Mouse (Mus musculus) ovary, postnatal 36 days (tissue): ENCODE data around the gene Rsph6a.
A peak's percentile ranks its signal among the peaks of the same experiment; 100 is the strongest.

ENCODE experiments used
- DNase-seq: peaks from one replicate; pipeline ENCODE4 v3.0.0; 2022; ENCODE audit warnings: low spot score, mixed read lengths

Rsph6a gene

DNA sequence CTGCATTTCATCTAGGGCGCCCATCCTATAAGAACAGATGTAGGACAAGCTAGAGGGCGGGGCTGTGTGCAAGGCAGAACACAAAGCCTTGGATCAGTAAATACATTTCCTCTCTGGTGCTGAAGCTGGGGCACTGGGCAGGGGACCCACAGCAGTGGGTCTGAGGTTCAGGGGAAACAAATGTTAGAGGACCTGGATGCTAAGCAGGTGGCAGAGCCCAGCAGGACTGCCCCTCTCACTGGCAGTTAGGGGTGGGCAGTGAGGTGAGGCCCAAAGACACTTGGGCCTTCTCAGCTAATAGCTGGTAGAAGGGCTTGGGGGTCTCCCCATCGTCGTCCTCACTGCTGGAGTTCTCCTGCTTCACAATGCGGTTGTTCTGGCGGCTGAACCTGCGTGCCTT is 44.3 kb downstream of the Rsph6a start:
- DNase-seq, result no peak

DNA sequence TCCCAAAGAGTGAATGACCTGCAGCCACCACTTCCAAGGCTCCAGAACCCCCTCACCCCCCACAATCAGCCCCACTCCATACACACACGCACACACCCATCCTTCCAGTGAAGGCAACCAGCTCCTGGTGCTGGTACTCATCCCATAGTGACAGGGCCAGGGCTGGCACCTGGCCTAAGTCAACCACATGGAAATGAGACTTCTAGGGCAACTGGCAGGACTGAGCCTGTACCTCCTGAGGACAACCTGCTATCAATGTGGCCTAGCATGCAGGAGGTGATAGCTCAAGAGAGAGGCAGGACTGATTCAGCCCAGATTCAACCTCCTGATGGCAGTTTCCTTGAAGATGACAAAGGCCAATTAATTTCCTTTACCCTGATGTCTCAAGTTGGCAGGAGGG is 45.8 kb downstream of the Rsph6a start:
- no peak for DNase-seq

DNA sequence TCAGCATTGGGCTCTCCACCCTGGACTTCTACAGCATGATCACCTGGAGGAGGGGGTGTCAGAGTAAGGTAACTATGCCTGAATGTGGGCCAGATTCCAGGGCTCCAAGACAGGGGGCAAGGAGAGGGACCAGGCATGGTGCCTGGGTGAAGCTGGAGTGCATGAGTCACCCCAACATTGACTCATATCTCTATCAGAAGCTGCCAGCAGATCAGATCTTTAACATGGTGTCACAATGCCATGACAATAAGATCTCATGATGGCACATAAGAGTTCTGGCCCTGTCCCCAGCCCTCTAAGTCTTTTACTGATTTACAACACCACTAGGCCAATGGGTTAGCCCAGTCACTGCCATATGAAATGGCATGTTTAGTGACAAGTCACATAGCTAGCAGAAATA is 49.3 kb downstream of the Rsph6a start:
- no peak for DNase-seq

DNA sequence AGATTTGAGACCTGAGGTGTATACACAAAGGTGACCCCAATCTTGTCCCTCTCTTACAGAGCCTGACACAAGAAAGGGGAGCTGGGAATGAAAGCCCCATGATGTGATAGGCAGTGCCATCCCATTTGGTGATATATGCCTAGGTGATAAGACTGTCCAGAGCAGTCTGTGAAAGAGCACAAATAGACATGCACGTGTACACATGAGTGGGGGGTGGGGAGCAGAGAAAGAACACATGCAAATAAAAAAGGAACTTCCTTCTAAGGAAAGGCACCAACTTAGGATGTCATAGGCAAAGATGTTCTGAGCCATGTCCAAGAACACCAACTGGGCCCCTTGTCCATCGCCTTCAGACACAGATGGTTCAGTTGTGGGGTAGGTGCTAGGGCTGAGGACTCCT is 50.0 kb downstream of the Rsph6a start:
- no peak for DNase-seq

DNA sequence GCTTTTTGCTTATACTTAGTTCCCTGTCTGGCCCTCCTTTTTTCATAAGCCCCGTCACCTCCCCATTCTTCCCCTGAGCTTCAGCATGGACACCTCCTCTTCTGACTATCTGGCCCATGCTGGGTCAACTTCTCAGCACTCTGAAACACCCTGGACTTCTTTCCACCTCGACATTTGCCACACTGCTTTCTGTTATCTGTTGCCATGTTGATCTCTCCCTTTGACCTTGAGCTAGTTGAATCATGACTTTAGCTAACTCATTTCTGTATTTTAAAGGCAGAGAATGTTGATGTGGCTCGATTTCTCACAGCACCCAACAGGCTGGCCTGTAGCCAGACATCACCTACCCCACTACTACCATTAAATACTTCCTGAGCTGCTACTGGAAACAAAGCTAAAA is 52.9 kb downstream of the Rsph6a start:
- DNase-seq, result no peak

DNA sequence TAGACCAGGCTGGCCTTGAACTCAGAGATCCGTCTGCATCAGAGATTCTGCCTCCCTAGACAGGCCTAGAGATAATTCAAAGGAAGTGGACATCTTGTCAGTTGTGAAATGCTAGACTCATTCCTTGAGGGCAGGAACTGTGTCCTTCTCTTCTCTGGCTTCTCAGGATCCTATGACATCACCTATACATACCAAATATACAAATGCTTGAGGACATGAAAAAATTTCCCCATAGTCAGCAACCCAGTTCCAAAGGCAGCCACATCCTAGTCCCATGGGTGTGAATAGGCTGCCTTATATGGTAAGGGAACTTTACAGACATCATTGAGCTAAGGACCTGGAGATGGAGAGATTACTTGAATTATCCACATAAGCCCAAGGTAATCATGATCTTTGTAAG is 55.1 kb downstream of the Rsph6a start:
- no peak for DNase-seq

DNA sequence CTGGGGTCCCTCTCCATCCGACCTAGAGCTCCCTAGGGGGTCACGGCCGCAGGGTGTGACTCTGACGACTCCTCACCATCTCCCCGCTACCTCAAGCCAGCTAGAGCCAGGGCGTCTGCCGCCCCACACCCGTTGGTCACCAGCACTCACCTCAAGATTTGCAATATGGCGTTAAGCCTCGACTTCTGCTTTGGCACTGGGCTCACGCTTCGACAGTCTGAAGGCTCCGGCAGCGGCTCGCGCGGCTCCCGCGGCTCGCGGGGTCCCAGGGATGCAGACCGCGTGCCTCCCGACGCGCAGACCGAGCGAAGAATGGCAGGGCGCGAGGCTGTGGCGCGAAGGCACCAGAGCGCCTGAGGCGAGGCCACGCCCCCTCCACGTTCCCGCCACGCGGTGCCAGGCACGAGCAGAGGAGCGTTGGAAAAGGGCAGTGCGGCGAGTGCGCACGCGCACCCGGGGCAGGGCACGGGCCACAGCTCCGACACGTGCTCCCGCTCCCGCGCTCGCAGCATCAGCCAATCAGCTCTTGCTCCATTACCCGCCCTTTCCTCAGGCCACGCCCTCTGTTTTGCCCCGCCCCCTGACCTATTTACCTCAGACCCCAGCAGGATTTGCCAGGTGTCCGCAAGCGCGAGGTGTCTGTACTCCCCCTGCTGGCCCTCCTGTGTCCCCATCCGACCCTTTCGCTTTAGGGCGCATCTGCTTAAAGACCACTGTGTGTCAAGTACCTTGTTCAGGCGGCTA is 63.7 kb downstream of the Rsph6a start, which contains the start of gene Gm4969:
TSS of gene Gm4969 (minus strand) at position 341 of the 744 bp plus-strand sequence.
- DNase-seq, result peak; percentile 52

DNA sequence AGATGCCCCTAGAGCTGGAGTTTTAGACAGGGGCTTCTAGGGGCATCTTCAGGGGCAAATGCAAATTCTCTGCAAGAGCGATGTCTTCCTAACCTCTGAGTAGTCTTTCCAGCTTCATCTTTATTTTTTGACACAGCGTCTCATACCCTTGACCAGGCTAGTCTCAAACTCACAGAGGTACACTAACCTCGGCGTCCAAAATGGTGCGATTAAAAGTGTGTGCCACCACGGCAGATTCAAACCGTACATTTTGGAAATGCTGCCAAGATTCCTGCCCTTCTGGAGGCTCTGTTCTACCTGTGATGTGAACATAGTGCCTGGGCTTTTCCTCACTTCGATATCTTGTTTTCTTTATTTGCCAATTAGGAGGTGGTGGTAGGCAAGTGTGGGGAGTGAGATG is 64.6 kb downstream of the Rsph6a start:
- no peak for DNase-seq

DNA sequence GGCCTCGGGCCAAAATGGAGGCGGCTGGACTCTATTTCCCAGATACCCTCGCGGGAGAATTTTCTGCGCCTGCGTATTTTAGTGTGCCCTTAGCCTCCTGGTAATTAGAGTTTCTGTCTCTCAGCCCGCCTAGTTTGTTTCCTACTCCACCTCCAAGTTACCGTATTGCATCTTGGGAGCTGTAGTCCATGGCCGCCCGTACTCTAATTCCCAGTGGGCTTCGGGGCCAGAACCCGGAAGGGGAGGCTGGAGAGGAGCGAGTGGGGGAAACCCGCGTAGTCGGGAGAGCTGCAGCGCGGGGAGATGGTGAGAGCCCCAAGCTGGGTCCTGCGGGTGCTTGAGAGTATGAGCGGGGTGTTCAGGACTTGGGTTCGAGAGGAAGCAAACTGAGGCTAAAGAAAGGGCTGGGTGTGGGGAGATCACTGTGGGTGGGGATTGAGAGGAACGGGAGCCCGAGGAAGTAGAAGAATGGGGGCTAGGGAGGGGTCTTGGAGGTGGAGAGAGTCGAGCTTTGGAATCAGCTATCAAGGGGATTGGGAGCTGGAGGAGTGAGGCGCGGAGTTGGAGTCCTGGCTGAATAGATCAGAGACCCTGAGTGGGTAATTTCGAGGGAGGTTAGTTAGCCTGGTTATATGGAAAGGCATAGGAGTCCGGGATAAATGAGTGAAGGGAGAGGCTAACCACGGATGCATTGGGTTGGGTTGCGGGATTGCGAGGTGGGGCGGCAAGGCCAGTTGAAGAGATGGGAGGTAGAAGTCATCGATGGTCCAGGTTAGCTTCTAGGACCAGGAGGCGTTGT is 65.3 kb downstream of the Rsph6a start, which contains the start of gene Fbxo46:
TSS of gene Fbxo46 (plus strand) at position 229 of the 799 bp plus-strand sequence.
- peak; percentile 86 for DNase-seq

DNA sequence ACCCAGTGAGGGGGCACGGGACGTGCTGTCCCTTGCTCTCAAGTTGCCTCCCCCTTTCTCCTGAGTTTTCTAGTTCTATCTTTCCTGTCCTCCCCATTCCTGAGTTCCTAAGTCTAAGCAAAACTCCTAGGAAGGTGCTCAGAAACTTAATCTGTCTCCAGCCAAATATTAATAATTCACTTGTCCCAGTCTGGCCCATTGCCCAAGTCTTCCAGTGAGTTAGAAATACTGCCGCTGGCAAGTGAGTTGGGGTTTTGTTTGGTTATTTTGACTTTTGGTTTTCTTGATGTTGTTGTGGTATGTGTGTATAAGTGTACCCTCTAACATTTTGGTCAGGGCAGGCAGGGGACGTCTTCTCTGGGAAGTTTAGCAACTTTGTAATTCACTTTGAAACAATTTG is 67.2 kb downstream of the Rsph6a start:
- no peak for DNase-seq
